In genomic region chr2:112826571-112826970, GRCm38 (mm10) we compare ENCODE assay signal across 28 mouse cellular contexts.
DNase-seq lines count a peak whose midpoint lies in the region; ATAC-seq and TF ChIP-seq lines count a peak whose summit lies in the region.
"Had no signal": no experiment of that assay in that cellular context is flagged by ENCODE, and none has a peak within 500 bp of the region (broad histone marks: within the 10 kb centered on the region; RNA-seq: fewer than 3 reads in every experiment).

No protein-coding gene starts in this region.

- H3K9me3 ChIP-seq in ES-E14 (ENCODE audit: control insufficient read depth, insufficient read depth, low read depth, low read length) = no peaks in the 10 kb centered on the region
- H3K9me3 ChIP-seq in embryonic facial prominence, embryonic 10.5 days = no peaks in the 10 kb centered on the region
- no peaks in the 10 kb centered on the region for H3K9me3 ChIP-seq in limb, embryonic 11.5 days (ENCODE audit: control insufficient read depth, low read length)
- no peaks in the 10 kb centered on the region for H3K9me3 ChIP-seq in liver, postnatal 0 days (ENCODE audit: low read length)
- H3K9me3 ChIP-seq: forebrain, embryonic 13.5 days; G1E; heart, embryonic 13.5 days; intestine, embryonic 15.5 days; limb, embryonic 15.5 days; midbrain, embryonic 12.5 days; neural tube, embryonic 13.5 days had no signal

- no peak for TF ChIP-seq CTCF in liver, postnatal 0 days (IDR thresholded peaks at IDR 0.05; ENCODE audit: low read depth)

- H3K4me3 ChIP-seq in ES-E14 (ENCODE audit: insufficient read depth in 1 of 2, low read depth in 1 of 2, low read length in 2 of 2, poor library complexity in 1 of 2, severe bottlenecking in 1 of 2) = no peak overlapping the region
- H3K4me3 ChIP-seq in embryonic facial prominence, embryonic 10.5 days = no peak overlapping the region
- H3K4me3 ChIP-seq in limb, embryonic 11.5 days (ENCODE audit: low read depth, low read length) = no peak overlapping the region
- no peak overlapping the region for H3K4me3 ChIP-seq in liver, postnatal 0 days (ENCODE audit: low read depth, low read length)
- H3K4me3 ChIP-seq: forebrain, embryonic 13.5 days; heart, adult 2 months; heart, embryonic 13.5 days; intestine, embryonic 15.5 days; limb, embryonic 15.5 days; midbrain, embryonic 12.5 days; myocyte; neural tube, embryonic 13.5 days had no signal

- ATAC-seq in limb, embryonic 11.5 days (ENCODE audit: insufficient number of reproducible peaks, low FRiP score, low TSS enrichment, low read depth) = no peak
- no peak for ATAC-seq in liver, postnatal 0 days
- ATAC-seq: forebrain, embryonic 13.5 days; hindbrain, embryonic 16.5 days; intestine, embryonic 15.5 days had no signal

- no peak for TF ChIP-seq EP300 in liver, postnatal 0 days (IDR thresholded peaks at IDR 0.05; ENCODE audit: low read depth)

- H3K9ac ChIP-seq in ES-E14 (ENCODE audit: insufficient read depth, low read depth, low read length, poor library complexity, severe bottlenecking) = no peak overlapping the region
- no peak overlapping the region for H3K9ac ChIP-seq in limb, embryonic 11.5 days (ENCODE audit: low read length)
- no peak overlapping the region for H3K9ac ChIP-seq in liver, postnatal 0 days (replicated peaks)
- H3K9ac ChIP-seq: forebrain, embryonic 13.5 days; heart, embryonic 13.5 days; intestine, embryonic 15.5 days; limb, embryonic 15.5 days; liver, embryonic 14.5 days; midbrain, embryonic 12.5 days; neural tube, embryonic 13.5 days had no signal

- in situ Hi-C loops in ES-E14 (cut with MboI; ENCODE audit: low sequenced_read_pairs in 2 of 2, unreplicated experiment in 2 of 2) = no loop called here

- H3K4me1 ChIP-seq in ES-E14 (ENCODE audit: control insufficient read depth in 2 of 2, insufficient read depth in 2 of 2, low read length in 2 of 2, poor library complexity in 1 of 2) = no peaks in the 10 kb centered on the region
- H3K4me1 ChIP-seq in embryonic facial prominence, embryonic 10.5 days = peaks cover 13% of the 10 kb centered on the region
- H3K4me1 ChIP-seq in limb, embryonic 11.5 days (ENCODE audit: control insufficient read depth, insufficient read depth, low read length) = 0 out of 2 replicates have a peak, but pooled peaks cover 5% of the 10 kb centered on the region
- H3K4me1 ChIP-seq in liver, postnatal 0 days (ENCODE audit: insufficient read depth) = no peaks in the 10 kb centered on the region
- H3K4me1 ChIP-seq: heart, embryonic 13.5 days; intestine, embryonic 15.5 days; limb, embryonic 15.5 days had no signal

- no peaks in the 10 kb centered on the region for H3K27me3 ChIP-seq in embryonic facial prominence, embryonic 10.5 days (replicated peaks; ENCODE audit: low read depth, poor library complexity, severe bottlenecking)
- no peaks in the 10 kb centered on the region for H3K27me3 ChIP-seq in limb, embryonic 11.5 days (ENCODE audit: control insufficient read depth, insufficient read depth, low read length)
- no peaks in the 10 kb centered on the region for H3K27me3 ChIP-seq in liver, postnatal 0 days (ENCODE audit: insufficient read depth, low read length)
- H3K27me3 ChIP-seq: forebrain, embryonic 13.5 days; heart, embryonic 13.5 days; intestine, embryonic 15.5 days; limb, embryonic 15.5 days; midbrain, embryonic 12.5 days; neural tube, embryonic 13.5 days had no signal

- H3K4me2 ChIP-seq in limb, embryonic 11.5 days (ENCODE audit: low read depth, severe bottlenecking) = no peak overlapping the region
- no peak overlapping the region for H3K4me2 ChIP-seq in liver, postnatal 0 days (ENCODE audit: low read depth, low read length)
- H3K4me2 ChIP-seq: forebrain, embryonic 13.5 days; heart, embryonic 13.5 days; intestine, embryonic 15.5 days; limb, embryonic 15.5 days; midbrain, embryonic 12.5 days; neural tube, embryonic 13.5 days had no signal

- no peaks in the 10 kb centered on the region for H3K36me3 ChIP-seq in ES-E14 (ENCODE audit: control insufficient read depth, insufficient read depth, low read length, poor library complexity, severe bottlenecking)
- H3K36me3 ChIP-seq in embryonic facial prominence, embryonic 10.5 days (replicated peaks) = no peaks in the 10 kb centered on the region
- H3K36me3 ChIP-seq in limb, embryonic 11.5 days (ENCODE audit: control insufficient read depth, insufficient read depth, low read length) = no peaks in the 10 kb centered on the region
- H3K36me3 ChIP-seq in liver, postnatal 0 days (replicated peaks; ENCODE audit: insufficient read depth, low read length) = no peaks in the 10 kb centered on the region
- H3K36me3 ChIP-seq: G1E; heart, embryonic 13.5 days; intestine, embryonic 15.5 days; limb, embryonic 15.5 days; midbrain, embryonic 12.5 days; neural tube, embryonic 13.5 days had no signal

- H3K27ac ChIP-seq in ES-E14 (ENCODE audit: insufficient read depth, low read depth, low read length, poor library complexity, severe bottlenecking) = no peak overlapping the region
- no peak overlapping the region for H3K27ac ChIP-seq in embryonic facial prominence, embryonic 10.5 days (replicated peaks)
- no peak overlapping the region for H3K27ac ChIP-seq in limb, embryonic 11.5 days (replicated peaks; ENCODE audit: low read depth, low read length)
- no peak overlapping the region for H3K27ac ChIP-seq in liver, postnatal 0 days (ENCODE audit: low read depth)
- H3K27ac ChIP-seq: forebrain, embryonic 13.5 days; heart, adult 2 months; heart, embryonic 13.5 days; intestine, embryonic 15.5 days; limb, embryonic 15.5 days; liver, embryonic 14.5 days; midbrain, embryonic 12.5 days; neural tube, embryonic 13.5 days had no signal

- WGBS in embryonic facial prominence, embryonic 10.5 days = 34% methylated on average over 4 of the region's 4 CpGs
- 28% methylated on average over 4 of the region's 4 CpGs for WGBS in limb, embryonic 11.5 days
- WGBS in liver, postnatal 0 days (ENCODE audit: insufficient replicate concordance) = 27% methylated on average over 4 of the region's 4 CpGs

- DNase-seq in ES-E14 (ENCODE audit: low read depth, low spot score) (peak; percentile 11), ZHBTc4 (ENCODE audit: low read depth, low spot score) (peak; percentile 27)
- DNase-seq in embryonic facial prominence, embryonic 10.5 days (ENCODE audit: low spot score) = peak; percentile 47
- peak; percentile 25 for DNase-seq in limb, embryonic 11.5 days (ENCODE audit: low spot score)
- no peak for DNase-seq in spleen, postnatal 4 days (ENCODE audit: low spot score in 2 of 2)
- no peak for DNase-seq in frontal cortex, postnatal 10 days (ENCODE audit: low spot score in 2 of 2)
- DNase-seq in liver, postnatal 0 days = no peak
- DNase-seq: adrenal gland, postnatal 25 days; B cell, adult 2 months; cerebellum, adult 18-20 months; cerebellum, postnatal 10 days; heart, adult 2 months; heart, postnatal 14 days; kidney, adult 2 months; kidney, postnatal 36 days; lung, postnatal 36 days; right cerebral cortex, postnatal 4 days; thymus, postnatal 25 days had no signal

TF ChIP-seq in ES-E14, 5 proteins besides CTCF, POLR2A, EP300 and RAD21:
- TF ChIP-seq MAFK (IDR thresholded peaks at IDR 0.05; ENCODE audit: insufficient read depth, low read depth, low read length) (no peak), CHD2 (IDR thresholded peaks at IDR 0.05; ENCODE audit: low read depth, low read length) (no peak), ZNF384 (IDR thresholded peaks at IDR 0.05; ENCODE audit: low read depth, low read length) (no peak), ZC3H11A (IDR thresholded peaks at IDR 0.05; ENCODE audit: borderline replicate concordance, low read depth, low read length) (no peak), HCFC1 (IDR thresholded peaks at IDR 0.05; ENCODE audit: borderline replicate concordance, insufficient read depth, low read length) (no peak)

Comparison
In these comparisons a context has a peak if more than half of its experiments do, and no peak if none do; other contexts are left out.
1. DNase-seq: peak in ES-E14 (single experiment), ZHBTc4 (single experiment), embryonic facial prominence, embryonic 10.5 days (single experiment) and limb, embryonic 11.5 days (single experiment); none in spleen, postnatal 4 days (0 of 2), frontal cortex, postnatal 10 days (0 of 2) and liver, postnatal 0 days (single experiment).